Mouse (Mus musculus) thymus, postnatal 10 days (tissue): ENCODE results near the gene Bola2.

Experiments
- DNase-seq, 2 experiments: peaks; one replicate each; pipeline ENCODE4 v3.0.0; 2021; ENCODE audit warnings: low spot score in 2 of 2

The Bola2 gene

DNA sequence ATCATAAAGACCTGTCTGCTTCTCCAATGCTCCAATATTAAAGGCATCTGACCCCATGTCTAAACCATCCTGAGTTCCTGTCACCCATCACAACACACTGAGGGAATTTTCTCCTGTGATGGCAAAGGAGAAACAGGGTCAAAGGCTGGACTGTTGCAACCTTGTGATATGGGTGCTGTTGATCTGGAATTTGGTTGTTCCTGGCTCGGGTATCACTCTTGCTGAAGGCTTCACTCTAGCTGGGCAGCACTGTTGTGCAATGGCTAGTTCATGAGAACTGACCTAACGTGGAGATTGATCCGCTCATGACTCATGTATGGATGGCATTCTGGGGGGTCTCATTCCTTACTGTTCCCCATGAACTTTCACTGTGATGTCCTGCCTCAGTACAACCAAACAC lies 6.2 kb upstream of the Bola2 start:
- DNase-seq: no peak

DNA sequence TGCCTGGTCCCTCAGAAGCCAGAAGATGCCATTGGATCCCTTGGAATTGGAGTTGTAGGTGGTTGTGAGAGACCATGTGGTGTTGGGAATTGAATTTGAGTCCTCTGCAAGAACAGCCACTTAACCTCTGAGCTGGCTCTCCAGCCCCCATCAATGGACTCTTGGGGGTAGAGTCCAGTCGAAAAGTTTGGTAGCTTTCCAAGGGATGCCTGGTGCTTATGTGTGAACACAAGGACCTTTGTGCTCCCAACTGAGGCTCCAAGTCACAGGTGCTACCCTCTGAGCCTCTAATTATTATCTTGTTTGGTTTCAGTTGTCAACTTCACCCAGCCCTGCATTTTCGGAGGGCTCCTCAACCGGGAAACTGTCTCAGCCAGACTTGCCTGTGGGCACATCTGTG lies 4.5 kb upstream of the Bola2 start:
- DNase-seq: no peak

DNA sequence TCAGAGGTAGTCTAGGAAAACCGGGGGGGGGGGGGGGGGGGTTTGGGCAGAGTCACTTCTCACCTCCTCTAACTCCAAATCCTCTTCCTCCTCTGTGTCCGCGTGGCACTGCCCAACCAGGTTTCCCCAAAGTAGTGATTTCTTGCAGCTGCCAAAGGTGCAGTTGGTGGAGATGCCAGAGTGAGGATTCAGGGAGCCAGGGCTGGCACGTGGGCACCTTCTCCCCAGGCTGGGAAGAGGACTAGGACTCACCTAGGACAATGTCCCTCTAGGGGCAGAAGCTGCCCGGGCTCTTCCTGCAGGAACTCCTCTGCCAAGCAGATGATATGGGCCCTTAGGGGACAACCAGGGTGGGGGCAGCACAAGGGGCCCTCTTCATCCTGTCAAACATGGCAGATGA lies 3.5 kb upstream of the Bola2 start:
- DNase-seq: no peak

DNA sequence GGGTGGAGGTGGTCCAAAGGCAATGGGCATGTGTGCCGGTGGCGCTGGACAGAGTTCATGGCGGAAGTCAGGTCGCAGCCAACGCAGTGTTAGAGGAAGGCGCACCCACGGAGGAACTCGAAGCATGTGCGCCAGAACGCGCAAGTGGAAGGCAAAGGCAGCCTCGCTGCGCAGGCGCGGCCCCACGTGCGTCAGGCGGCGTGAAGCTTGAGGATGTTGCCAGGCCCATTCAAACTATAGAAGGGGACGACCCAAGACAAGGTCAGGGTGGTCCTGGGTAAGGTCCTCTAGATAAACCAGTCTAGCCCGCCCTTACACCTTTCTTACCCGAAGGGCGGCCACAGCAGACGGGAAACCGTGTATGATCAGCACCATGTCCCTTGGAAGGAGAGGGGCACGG lies 2.8 kb upstream of the Bola2 start:
- DNase-seq: no peak

DNA sequence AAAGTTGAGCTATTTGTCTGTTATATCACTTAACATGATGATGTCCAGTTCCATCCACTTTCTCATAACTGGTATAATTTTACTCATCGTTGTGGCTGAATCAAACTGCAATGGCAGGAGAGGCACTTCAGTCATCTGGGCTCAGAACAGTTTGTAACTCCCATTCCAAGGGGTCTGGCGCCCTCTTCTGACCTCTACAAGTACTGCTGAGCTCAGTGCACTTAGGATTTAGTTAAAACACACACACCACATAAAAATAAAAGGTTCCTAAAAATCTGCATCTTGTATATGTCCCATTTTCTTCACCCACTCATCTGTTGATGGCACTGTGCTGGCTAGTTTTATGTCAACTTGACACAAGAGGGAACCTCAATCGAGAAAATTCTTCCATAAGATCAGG lies 1.9 kb upstream of the Bola2 start:
- DNase-seq: peak; percentile 76 to 90

DNA sequence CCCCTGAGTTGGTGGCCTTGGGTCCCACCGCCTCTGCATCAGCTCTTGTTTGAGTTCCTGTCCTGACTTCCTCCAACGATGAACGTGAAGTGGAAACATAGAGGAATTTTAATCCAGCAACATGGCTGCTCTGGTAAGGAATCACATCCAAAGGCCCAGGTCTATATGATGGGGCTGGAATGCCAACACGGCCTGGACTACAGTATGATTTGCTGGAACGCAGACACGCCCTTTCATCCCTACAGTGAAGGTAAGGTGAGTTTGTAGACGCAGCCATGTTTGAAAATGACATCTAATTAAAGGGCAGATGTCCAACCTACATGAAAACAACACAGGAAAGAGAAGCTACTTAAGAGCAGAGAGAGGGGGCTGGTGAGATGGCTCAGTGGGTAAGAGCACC lies 1.4 kb upstream of the Bola2 start:
- DNase-seq: no peak

DNA sequence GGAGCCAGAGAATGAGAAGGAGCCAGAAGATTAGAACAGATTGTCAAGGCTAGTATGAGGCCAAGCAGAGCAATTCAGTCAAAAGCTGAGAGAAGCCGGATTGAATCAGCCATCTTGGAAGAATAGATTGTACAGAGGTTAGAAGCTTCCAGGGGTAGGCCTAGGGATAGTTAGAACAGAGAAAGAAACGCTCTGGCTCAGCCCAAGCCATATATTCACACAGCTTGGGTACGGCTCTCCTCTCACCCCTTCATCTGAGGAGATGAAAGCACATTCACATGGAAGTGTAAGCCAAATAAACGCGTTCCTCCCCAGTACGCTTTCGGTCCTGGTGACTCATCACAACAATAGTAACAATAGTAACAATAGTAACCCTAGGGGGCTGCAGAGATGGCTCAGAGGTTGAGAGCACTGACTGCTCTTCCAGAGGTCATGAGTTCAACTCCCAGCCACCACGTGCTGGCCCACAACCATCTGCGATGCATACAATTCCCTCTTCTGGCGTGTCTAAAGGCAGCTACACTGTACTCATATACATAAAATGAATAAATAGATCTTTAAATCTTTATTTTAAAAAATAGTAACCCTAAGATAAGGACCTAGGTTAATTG lies 655 bp upstream of the Bola2 start:
- no peak for DNase-seq

DNA sequence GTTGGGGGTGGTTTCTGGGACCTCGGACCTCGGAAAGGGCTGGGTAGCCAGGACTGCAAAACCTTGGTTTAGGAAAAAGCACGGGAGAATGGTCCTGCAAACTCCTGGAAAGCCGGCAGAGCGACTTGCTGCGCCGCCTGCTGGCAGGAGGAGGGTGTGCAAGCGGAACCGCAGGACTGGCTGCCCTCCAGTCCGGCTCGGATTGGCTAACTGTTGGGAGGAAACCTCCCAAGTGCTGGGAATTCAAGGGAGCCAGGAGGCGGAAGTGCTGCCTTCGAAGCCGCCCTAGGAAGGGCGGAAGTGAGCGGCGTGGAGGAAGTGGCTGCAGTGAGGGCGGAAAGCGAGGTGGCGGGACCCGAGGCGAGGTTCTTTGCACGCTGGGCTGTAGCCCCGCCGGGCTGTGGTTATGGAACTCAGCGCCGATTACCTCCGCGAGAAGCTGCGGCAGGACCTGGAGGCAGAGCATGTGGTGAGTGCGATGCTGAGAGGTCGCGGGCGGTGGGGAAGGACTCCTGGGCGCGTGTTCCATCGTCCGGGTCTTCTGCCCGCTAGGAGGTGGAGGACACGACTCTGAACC lies 518 bp downstream of the Bola2 start, which contains the start of gene Slx1b:
Gene Slx1b (minus strand): TSS at position 154 of the 577 bp plus-strand sequence.
- DNase-seq: peak; percentile 89 to 91

DNA sequence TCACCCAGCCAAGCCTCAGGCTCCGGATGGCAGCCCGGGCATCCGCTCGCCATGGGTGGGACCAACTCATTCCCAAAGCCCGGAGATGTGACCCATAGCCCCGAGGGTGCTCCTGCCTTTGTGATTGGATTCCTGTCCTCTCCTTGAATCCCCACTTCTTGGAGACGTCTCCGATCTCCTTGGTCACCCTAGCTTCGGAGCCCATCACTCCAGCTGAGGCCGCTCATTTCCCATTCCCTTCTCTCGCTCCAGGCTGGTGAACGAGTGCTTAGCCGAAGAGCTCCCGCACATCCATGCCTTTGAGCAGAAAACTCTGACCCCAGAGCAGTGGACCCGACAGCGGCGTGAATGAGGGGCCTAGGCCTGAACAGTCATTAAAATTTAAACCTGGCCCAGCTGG lies 1.1 kb downstream of the Bola2 start:
- no peak for DNase-seq

DNA sequence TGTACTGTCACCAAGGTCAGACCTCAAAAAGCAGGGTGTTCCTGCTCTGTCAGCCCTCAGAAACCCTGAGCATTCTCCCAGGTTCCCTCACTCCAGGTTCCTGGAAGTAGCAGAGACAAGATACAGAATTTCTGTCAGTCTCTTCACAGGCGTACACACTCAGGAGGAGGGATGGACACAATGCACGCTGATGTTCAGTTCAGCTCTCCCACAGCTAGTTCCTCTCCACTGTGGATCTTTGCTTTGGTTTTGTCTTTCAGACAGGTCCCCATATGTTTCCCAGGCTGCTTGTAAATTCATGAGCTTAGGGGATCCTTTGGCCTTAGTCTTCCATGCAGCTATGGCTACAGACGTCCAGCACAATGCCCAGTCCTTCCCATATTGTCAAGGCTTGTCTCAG lies 1.7 kb downstream of the Bola2 start:
- no peak for DNase-seq

DNA sequence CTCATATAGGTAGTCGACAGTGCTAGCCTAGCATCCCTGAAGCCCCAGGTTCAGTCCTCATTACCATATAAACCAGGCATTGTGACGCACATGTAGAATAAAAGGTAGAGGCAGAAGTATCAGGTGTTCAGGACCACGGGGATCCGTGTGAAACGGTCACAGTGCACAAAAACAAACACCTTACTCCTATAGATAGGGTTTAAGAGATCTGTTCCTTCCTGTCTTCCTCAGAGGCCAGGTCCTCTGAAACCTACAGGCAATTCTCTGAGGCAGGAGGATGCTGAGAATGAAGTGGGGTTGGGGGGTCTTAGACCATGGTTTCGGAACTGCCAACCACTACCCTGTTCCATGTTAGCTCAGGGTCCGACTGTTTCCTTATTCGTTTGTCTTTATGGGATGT lies 2.6 kb downstream of the Bola2 start:
- DNase-seq: no peak

DNA sequence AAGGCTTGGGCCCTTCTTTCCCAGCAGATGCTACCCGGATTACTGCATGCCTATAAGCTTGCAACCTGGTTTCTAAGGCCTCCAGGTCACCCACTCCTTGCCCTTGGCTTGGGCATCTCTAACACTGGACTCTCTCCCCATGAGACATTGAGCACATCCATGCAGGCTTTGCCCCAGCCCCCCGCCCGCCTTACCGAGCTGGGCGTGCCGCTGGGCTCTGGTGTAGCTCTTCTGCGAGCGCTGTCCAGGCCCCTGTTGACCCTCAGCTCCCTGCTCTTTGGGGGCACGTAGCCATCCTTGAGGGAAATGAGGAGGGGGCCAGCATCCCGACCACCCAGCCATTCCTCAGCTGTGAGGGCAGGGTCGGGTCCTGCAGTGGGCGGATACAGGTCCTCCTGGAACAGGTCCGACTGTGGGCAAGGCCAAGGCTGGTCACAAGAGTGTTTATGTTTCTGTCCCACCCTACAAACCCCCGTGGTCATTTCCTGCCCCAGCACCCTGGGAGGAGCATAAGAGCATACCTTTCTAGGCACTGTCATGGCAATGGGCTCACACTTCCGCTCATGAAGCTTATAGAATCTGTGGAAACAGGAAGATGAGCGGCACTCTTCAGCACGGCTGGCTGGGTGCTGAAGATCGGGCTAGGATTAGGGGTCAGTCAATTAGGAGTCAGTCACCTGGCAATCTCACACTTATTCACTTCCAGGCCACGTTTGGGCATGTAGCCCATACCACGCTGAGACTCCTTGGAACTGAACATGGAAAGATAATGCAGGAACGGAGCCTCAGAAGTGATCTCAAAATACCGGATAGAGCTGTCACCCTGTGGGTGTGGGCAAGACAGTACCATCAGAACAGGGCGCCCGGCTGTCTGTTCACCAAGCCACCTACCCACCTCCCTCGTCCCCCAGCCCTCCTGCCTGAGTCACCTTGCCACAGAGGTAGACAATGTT lies 5.1 kb downstream of the Bola2 start:
- peak in 1 of 2 experiments; percentile 16 for DNase-seq

DNA sequence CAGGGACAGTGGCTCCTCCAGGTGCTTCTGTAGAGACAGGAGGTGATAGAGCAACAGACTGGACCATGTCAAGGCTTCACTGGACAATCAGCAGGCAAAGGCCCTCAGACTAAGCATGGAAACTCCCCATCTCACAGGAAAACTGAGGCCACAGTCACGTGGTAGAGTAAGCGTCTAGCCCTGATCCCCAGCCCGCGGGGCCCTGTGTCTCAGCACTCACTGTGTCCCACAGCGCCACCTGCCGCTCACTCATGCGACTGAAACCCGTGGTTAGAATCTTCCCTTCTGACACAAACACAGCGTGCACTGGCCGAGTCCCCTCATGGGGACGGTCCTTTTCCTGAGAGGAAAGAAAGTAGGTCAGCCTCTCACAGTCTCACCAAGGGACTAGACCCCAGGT lies 5.9 kb downstream of the Bola2 start:
- peak; percentile 92 to 98 for DNase-seq

DNA sequence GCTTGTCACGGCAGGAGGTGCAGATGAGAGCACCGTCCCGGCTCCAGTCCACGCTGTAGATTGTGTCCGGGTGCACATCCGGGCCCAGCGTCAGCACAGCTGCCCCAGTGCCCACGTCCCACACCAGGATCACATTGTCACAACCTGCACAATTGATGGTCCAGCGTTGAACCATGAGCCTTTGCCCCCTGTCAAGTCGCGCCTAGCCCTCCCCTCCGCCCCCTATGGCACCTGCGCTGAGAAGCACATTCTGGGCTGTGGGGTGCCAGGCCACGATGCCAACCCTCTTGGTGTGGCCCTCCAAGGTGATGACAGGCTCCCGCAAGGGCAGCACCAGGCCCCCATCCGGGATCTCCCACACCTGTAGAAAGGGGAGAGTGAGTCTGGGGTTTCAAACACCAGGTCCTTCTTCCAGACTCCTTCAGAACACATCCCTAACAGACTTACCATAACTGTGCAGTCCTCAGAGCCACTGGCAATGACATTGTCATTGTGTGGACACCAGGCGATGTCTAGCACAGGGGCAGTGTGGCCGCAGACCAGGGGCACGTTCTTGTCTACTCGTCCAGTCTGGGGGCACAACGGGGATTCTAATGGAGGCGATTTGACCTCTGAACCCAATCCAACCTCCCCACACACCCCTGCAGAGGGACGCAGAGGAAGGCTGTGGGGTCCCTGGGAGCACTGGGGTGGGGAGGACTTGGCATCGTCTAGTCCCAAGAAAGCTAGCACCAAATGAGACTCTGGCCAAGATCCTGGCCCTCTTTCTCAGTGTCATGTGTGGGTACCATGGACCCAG lies 6.6 kb downstream of the Bola2 start:
- peak; percentile 45 to 57 for DNase-seq

DNA sequence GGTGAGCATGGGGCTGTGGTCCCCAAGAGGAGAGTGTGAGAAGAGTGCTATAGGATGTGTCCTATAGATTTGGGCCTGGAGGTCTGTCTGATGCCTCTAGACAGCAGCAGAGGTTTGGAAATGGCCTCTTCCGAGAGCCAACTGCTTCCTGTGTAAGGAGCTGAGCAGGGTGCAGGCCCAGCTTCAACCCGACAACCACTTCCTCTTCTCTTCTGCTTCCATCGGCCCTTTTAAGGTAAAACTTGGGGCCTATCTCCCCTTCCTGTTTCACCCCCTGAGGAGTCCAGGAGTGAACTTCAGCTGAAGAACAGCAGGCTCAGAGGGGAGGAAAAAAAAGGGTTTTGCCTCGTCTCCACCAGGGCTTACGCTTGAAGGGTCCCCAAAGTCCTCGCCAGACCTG lies 7.2 kb downstream of the Bola2 start:
- DNase-seq: peak; percentile 79 to 80

DNA sequence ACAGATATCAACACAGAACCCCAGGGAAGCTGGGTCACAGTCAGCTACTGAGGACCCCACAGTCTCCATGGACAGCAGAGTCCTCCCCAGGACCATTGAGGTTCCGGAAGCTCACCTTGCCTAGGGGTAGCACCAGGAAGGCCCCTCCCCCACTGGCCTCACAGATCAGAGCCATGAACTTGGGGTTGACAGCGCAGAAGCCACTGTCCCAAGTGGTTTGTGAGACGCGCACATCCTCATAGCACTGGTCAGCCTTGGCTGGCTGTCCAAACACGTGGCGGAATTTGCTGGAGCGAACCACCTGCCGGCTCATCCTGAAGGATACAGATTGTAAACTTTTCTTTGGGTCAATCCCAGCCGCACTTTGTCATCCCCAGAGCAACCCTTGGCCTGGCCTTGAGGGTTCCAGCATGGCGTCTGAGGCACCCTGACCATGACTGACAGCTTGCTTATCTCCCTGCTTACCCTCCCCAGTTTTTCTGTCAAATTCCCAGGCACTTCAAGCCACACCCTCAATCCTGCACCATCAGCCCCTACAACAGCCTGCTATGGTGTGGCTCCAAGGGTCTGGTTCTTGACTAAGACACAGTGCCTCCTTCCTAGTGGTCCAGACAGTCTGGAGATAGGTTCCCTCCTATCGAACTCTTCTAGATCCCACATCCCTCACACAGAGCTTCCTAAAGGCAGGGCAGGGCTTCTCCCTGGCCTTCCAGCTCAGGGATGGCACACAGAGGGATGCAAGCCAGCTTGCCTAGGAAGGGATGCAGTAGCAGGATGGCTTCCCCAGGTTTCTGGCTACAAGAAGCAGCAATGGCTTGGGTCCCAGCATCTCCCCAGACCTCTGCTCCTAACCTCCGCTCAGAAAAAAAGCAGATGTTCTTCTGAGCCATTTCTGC lies 7.9 kb downstream of the Bola2 start:
- DNase-seq: peak; percentile 72 to 74

DNA sequence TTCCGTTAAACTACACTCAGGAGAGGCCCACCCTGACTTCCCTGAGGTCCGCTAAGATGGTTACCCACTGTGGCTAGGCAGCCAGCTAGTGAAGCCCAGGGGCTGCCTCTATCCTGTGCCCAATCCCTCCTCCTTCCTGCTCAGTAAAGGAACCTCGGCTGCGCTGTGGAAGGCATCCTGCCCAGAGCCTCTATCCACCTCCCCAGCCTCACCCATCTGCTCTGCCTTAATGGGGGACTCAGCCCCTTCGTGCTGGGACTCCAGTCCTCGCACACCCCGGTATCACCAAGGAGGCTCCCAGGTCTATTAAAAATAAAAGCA lies 8.5 kb downstream of the Bola2 start:
- peak; percentile 49 to 51 for DNase-seq

DNA sequence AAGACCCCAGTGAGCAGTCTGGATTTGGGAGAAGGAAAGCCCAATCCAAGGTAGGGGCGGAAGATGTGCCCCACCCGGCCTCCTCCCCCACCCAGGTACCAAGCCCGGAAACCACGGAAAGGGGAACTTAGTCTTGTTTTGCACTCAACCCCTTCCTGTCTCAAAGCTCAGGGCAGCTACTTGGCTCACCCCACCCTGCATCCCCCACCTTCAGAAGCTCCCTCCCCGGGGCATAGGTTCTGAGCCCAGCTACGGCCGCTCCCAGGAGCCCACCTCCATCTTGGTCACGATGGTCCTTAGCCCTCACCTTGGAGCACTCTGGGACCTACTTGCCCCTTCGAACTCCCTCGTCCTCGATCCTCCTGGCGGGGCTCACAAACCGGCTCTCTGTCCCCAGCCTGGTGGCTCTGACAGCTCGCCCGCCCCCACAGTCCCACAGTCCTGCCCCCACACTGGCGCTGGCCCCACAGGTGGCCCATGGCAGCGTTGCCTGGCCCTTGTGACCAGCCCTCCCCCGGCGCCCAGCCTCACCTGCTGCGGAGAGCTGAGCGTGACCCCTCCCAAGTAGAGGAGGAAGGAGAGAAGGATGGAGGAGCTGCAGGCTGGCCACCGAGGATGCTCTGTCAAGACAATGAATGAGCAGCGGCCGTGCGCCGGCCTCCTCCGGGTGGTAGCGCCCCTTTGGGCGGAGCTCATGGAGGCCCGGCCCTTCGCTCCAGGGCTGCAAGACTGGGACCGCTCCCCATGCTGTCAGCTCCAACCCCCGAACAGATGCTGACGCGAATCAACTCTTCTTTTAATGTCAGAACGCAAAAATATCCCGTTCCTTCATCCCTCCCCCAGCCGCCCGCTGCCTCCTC lies 9.2 kb downstream of the Bola2 start:
- DNase-seq: peak; percentile 89 to 91

DNA sequence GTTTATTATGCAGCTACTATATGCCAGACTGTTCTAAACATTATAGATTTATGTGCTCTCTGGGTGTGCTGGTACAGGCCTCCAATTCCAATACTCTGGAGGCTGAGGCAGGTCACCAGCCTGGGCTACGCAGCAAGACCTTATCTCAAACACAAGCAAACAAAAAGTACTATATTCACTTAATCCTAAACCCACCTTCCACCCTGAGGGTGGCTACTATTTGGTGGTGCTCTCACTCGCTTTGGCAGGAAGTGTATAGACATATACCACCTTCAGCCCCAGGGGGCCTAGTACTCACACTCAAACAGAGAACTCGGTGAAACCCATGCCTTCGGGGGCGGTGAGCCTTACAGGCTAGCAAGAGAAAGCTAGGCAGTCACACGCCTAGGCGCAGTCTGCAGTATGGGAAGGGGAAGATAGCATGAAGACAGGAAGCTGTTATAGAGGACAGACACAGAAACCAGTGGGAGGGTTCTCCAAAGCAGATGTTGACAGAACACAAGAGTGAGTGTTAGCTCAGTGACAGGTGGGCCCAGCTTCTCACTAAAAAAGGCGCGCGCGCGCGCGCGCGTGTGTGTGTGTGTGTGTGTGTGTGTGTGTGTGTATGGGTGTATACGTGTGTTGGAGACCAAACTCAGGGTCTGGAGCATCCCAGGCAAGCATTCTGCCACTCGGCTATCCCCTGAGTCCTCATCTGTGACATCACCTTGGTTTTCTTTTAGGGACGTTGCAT lies 12.4 kb downstream of the Bola2 start, which contains the start of gene Coro1a:
Gene Coro1a (minus strand): TSS at position 346 of the 733 bp plus-strand sequence.
- DNase-seq: peak; percentile 77 to 85
